18 mouse cellular contexts compared by ENCODE assay signal in genomic region chr4:129706750-129707149, GRCm38 (mm10). TPM values are rescaled to one million over a fixed set of nuclear protein-coding genes. Genes with fewer than 3 reads are reported as not detected.
DNase-seq lines count a peak whose midpoint lies in the region; ATAC-seq lines count a peak whose summit lies in the region.
"Had no signal": no experiment of that assay in that cellular context is flagged by ENCODE, and none has a peak within 500 bp of the region (broad histone marks: within the 10 kb centered on the region; RNA-seq: fewer than 3 reads in every experiment).

No protein-coding gene starts in this region.

- peak overlapping the region; percentile 17; the same call in 1 of the 2 replicates for H3K27ac ChIP-seq in hindbrain, embryonic 12.5 days
- no peak overlapping the region for H3K27ac ChIP-seq in hindbrain, embryonic 10.5 days
- H3K27ac ChIP-seq in neural tube, embryonic 13.5 days (replicated peaks) = peak overlapping the region; percentile 43; the same call in 1 of the 2 replicates
- no peak overlapping the region for H3K27ac ChIP-seq in intestine, embryonic 16.5 days (ENCODE audit: low read length)
- H3K27ac ChIP-seq: macrophage; stomach, postnatal 0 days had no signal

- no peak overlapping the region for H3K4me3 ChIP-seq in hindbrain, embryonic 12.5 days
- no peak overlapping the region for H3K4me3 ChIP-seq in hindbrain, embryonic 10.5 days
- H3K4me3 ChIP-seq in neural tube, embryonic 13.5 days = no peak overlapping the region
- H3K4me3 ChIP-seq in intestine, embryonic 16.5 days (ENCODE audit: low read length) = no peak overlapping the region

- H3K36me3 ChIP-seq in hindbrain, embryonic 12.5 days = peaks cover 84% of the 10 kb centered on the region
- H3K36me3 ChIP-seq in hindbrain, embryonic 10.5 days = peaks cover 100% of the 10 kb centered on the region
- H3K36me3 ChIP-seq in neural tube, embryonic 13.5 days = peaks cover 81% of the 10 kb centered on the region
- peaks cover 14% of the 10 kb centered on the region for H3K36me3 ChIP-seq in intestine, embryonic 16.5 days (ENCODE audit: control insufficient read depth, insufficient read depth, low read length)

- H3K4me1 ChIP-seq in hindbrain, embryonic 12.5 days = peaks cover 41% of the 10 kb centered on the region
- peaks cover 18% of the 10 kb centered on the region for H3K4me1 ChIP-seq in hindbrain, embryonic 10.5 days (replicated peaks)
- H3K4me1 ChIP-seq in neural tube, embryonic 13.5 days (replicated peaks) = peaks cover 68% of the 10 kb centered on the region
- peaks cover 7% of the 10 kb centered on the region for H3K4me1 ChIP-seq in intestine, embryonic 16.5 days (ENCODE audit: control insufficient read depth, insufficient read depth, low read length)

- no peak for ATAC-seq in hindbrain, embryonic 12.5 days (ENCODE audit: low FRiP score)
- no peak for ATAC-seq in neural tube, embryonic 13.5 days (ENCODE audit: low read depth)
- no peak for ATAC-seq in intestine, embryonic 16.5 days
- ATAC-seq: activated CD4-positive, CD25-positive, alpha-beta regulatory T cell, adult 4 months; intestine, postnatal 0 days had no signal

- 70% methylated on average over 3 of the region's 3 CpGs for WGBS in hindbrain, embryonic 12.5 days
- 78% methylated on average over 3 of the region's 3 CpGs for WGBS in hindbrain, embryonic 10.5 days
- WGBS in neural tube, embryonic 13.5 days = 37% methylated on average over 3 of the region's 3 CpGs
- WGBS in intestine, embryonic 16.5 days = 62% methylated on average over 3 of the region's 3 CpGs

- H3K9ac ChIP-seq in hindbrain, embryonic 12.5 days = no peak overlapping the region
- no peak overlapping the region for H3K9ac ChIP-seq in neural tube, embryonic 13.5 days
- no peak overlapping the region for H3K9ac ChIP-seq in intestine, embryonic 16.5 days (ENCODE audit: low read depth, low read length)

- no peak for DNase-seq in hindbrain, embryonic 10.5 days (ENCODE audit: low spot score)
- DNase-seq in neural tube, embryonic 10.5 days (ENCODE audit: extremely low spot score, low spot score) = no peak
- peak; percentile 68 for DNase-seq in layer of hippocampus, adult 9-11 months
- no peak for DNase-seq in cerebellum, postnatal 25 days
- no peak for DNase-seq in urinary bladder, postnatal 25 days (ENCODE audit: low spot score)
- DNase-seq: cerebellum, postnatal 14 days; gastrocnemius, postnatal 14 days; heart, postnatal 10 days; kidney, postnatal 10 days; lung, adult 18-20 months; thymus, postnatal 36 days had no signal

- no peak overlapping the region for H3K4me2 ChIP-seq in hindbrain, embryonic 12.5 days (replicated peaks)
- no peak overlapping the region for H3K4me2 ChIP-seq in neural tube, embryonic 13.5 days
- no peak overlapping the region for H3K4me2 ChIP-seq in intestine, embryonic 16.5 days (ENCODE audit: low read depth, low read length)

- no peaks in the 10 kb centered on the region for H3K9me3 ChIP-seq in hindbrain, embryonic 12.5 days (replicated peaks)
- no peaks in the 10 kb centered on the region for H3K9me3 ChIP-seq in hindbrain, embryonic 10.5 days
- H3K9me3 ChIP-seq in neural tube, embryonic 13.5 days = no peaks in the 10 kb centered on the region
- H3K9me3 ChIP-seq in intestine, embryonic 16.5 days (ENCODE audit: control insufficient read depth, low read length) = no peaks in the 10 kb centered on the region

- H3K27me3 ChIP-seq in hindbrain, embryonic 12.5 days = no peaks in the 10 kb centered on the region
- H3K27me3 ChIP-seq in hindbrain, embryonic 10.5 days (ENCODE audit: insufficient read depth, poor library complexity, severe bottlenecking) = no peaks in the 10 kb centered on the region
- no peaks in the 10 kb centered on the region for H3K27me3 ChIP-seq in neural tube, embryonic 13.5 days
- H3K27me3 ChIP-seq in intestine, embryonic 16.5 days (replicated peaks; ENCODE audit: control insufficient read depth, insufficient read depth, low read length) = no peaks in the 10 kb centered on the region

RNA-seq across cellular contexts. Expression of gene Tmem39b, which starts 10.1 kb away (rescaled TPM):
- polyA plus RNA-seq in hindbrain, embryonic 12.5 days (2016; fragmentation: Nextera tagmentation; extraction: Ambion mirVana) = 15.0 and 16.4 TPM in 2 replicates
- 15.2 and 24.1 TPM in 2 replicates for polyA plus RNA-seq in hindbrain, embryonic 10.5 days (2016; fragmentation: Nextera tagmentation; extraction: Ambion mirVana)
- 13.5 TPM in 2 replicates for polyA plus RNA-seq in neural tube, embryonic 13.5 days (2015; fragmentation: Nextera tagmentation; extraction: Ambion mirVana)
- 9.2 and 10.6 TPM in 2 replicates for polyA plus RNA-seq in intestine, embryonic 16.5 days (2015; fragmentation: Nextera tagmentation; extraction: Ambion mirVana)

RNA-seq across cellular contexts. Expression of gene Kpna6, which starts 34.2 kb away (rescaled TPM):
- polyA plus RNA-seq in hindbrain, embryonic 12.5 days (2016; fragmentation: Nextera tagmentation; extraction: Ambion mirVana) = 16.0 and 18.8 TPM in 2 replicates
- 14.5 and 16.4 TPM in 2 replicates for polyA plus RNA-seq in hindbrain, embryonic 10.5 days (2016; fragmentation: Nextera tagmentation; extraction: Ambion mirVana)
- 14.7 and 16.2 TPM in 2 replicates for polyA plus RNA-seq in neural tube, embryonic 13.5 days (2015; fragmentation: Nextera tagmentation; extraction: Ambion mirVana)
- 14.4 and 15.2 TPM in 2 replicates for polyA plus RNA-seq in intestine, embryonic 16.5 days (2015; fragmentation: Nextera tagmentation; extraction: Ambion mirVana)

RNA-seq across cellular contexts. Expression of gene Khdrbs1, which starts 35.4 kb away (rescaled TPM):
- 215 and 227 TPM in 2 replicates for polyA plus RNA-seq in hindbrain, embryonic 12.5 days (2016; fragmentation: Nextera tagmentation; extraction: Ambion mirVana)
- 160 and 168 TPM in 2 replicates for polyA plus RNA-seq in hindbrain, embryonic 10.5 days (2016; fragmentation: Nextera tagmentation; extraction: Ambion mirVana)
- 150 and 165 TPM in 2 replicates for polyA plus RNA-seq in neural tube, embryonic 13.5 days (2015; fragmentation: Nextera tagmentation; extraction: Ambion mirVana)
- polyA plus RNA-seq in intestine, embryonic 16.5 days (2015; fragmentation: Nextera tagmentation; extraction: Ambion mirVana) = 62.2 and 62.6 TPM in 2 replicates

Comparison
In these comparisons a context has a peak if more than half of its experiments do, and no peak if none do; other contexts are left out.
1. H3K27ac ChIP-seq: peak in hindbrain, embryonic 12.5 days (single experiment) and neural tube, embryonic 13.5 days (single experiment); none in hindbrain, embryonic 10.5 days (single experiment) and intestine, embryonic 16.5 days (single experiment).